Mouse (Mus musculus) heart, embryonic 14.5 days (tissue): ENCODE results near the gene Rai1. TPM values are rescaled to one million over a fixed set of nuclear protein-coding genes. Genes with fewer than 3 reads are reported as not detected.

Experiments
- ATAC-seq: fragments of 200-750 bp; cut with Nextera tagmentation; 2 replicates; pipeline ENCODE4 v1.8.0; 2017; ENCODE audit warnings: low read depth, moderate TSS enrichment; ENCODE audit not compliant: insufficient number of reproducible peaks, insufficient read depth, low FRiP score
- H3K27ac ChIP-seq, 2 experiments: fragments of 200-500 bp in 1 of 2; fragments of 300-500 bp in 1 of 2; sonication (generic) in 1 of 2; replicated peaks in 1 of 2; 2 replicates each; pipeline ENCODE4 v1.5.1; 2012 to 2014; ENCODE audit warnings: low read depth in 2 of 2, low read length in 2 of 2, control low read depth in 1 of 2, mild to moderate bottlenecking in 1 of 2, mixed read lengths in 1 of 2; ENCODE audit not compliant: control insufficient read depth in 1 of 2, insufficient read depth in 1 of 2
- H3K27me3 ChIP-seq: fragments of 300-500 bp; sonication (generic); 2 replicates; pipeline ENCODE4 v1.6.1; 2014; ENCODE audit warnings: mild to moderate bottlenecking, low read length, control low read depth; ENCODE audit not compliant: control insufficient read depth, insufficient read depth
- H3K36me3 ChIP-seq: fragments of 300-500 bp; sonication (generic); 2 replicates; pipeline ENCODE4 v1.6.1; 2014; ENCODE audit warnings: mild to moderate bottlenecking, control low read depth, low read length, mixed read lengths; ENCODE audit not compliant: control insufficient read depth, insufficient read depth
- H3K4me1 ChIP-seq, 2 experiments: fragments of 200-500 bp in 1 of 2; fragments of 300-500 bp in 1 of 2; sonication (generic) in 1 of 2; 2 replicates each; pipeline ENCODE4 v1.6.1; 2012 to 2014; ENCODE audit warnings: low read length in 2 of 2, control low read depth in 1 of 2, mixed read lengths in 1 of 2; ENCODE audit not compliant: control insufficient read depth in 2 of 2, insufficient read depth in 2 of 2
- H3K4me2 ChIP-seq: fragments of 300-500 bp; sonication (generic); 2 replicates; pipeline ENCODE4 v1.6.1; 2014; ENCODE audit warnings: mild to moderate bottlenecking, low read length
- H3K4me3 ChIP-seq, 2 experiments: fragments of 200-500 bp in 1 of 2; fragments of 300-500 bp in 1 of 2; sonication (generic) in 1 of 2; 2 replicates each; pipeline ENCODE4 v1.5.1; 2012 to 2014; ENCODE audit warnings: low read length in 2 of 2, mild to moderate bottlenecking in 2 of 2, control low read depth in 1 of 2, low read depth in 1 of 2, moderate library complexity in 1 of 2; ENCODE audit not compliant: control insufficient read depth in 1 of 2, insufficient read depth in 1 of 2
- H3K9ac ChIP-seq: fragments of 300-500 bp; sonication (generic); 2 replicates; pipeline ENCODE4 v1.6.1; 2014; ENCODE audit warnings: mild to moderate bottlenecking, low read length
- H3K9me3 ChIP-seq: fragments of 300-500 bp; sonication (generic); 2 replicates; pipeline ENCODE4 v1.6.1; 2016; ENCODE audit warnings: low read length, control low read depth; ENCODE audit not compliant: control insufficient read depth
- WGBS: fragments of 180-500 bp; shearing (Covaris S2); extraction: QIAGEN DNeasy Blood & Tissue Kit; methylation state at CpG from one replicate; pipeline ENCODE4 v1.1.7; 2014; 5-methylcytosine and 5-hydroxymethylcytosine counted together
- polyA plus RNA-seq: library from polyadenylated mRNA; unstranded; fragments of >200 nt; fragmentation: Nextera tagmentation; extraction: Ambion mirVana; gene quantifications from 2 replicates; pipeline ENCODE4 v1.2.1, GENCODE M21; 2014

The Rai1 gene
- 17.3 and 19.0 TPM in 2 replicates for polyA plus RNA-seq

GRCm38 (mm10) chr11:60104810-60105592, at the start of gene Rai1:
Gene Rai1, plus strand, starts transcription at chr11:60105013.
- Histone ChIP-seq H3K36me3 (no peaks in the 10 kb centered on the region), H3K4me3 (peak within 1 kb of the TSS; percentile 82 to 98), H3K4me2 (peak within 1 kb of the TSS; percentile 88), H3K27ac (peak within 1 kb of the TSS; percentile 93 to 99), H3K9ac (peak within 1 kb of the TSS; percentile 100), H3K4me1 (peaks cover 30 to 50% of the 10 kb centered on the region in 2 experiments), H3K27me3 (no peaks in the 10 kb centered on the region), H3K9me3 (no peaks in the 10 kb centered on the region)
- WGBS, result under 1% methylated on average over 78 of the region's 105 CpGs
- ATAC-seq, result peak; percentile 61

- H3K27me3 ChIP-seq, result no peaks in the 10 kb centered on the region
- peaks cover 0 to 2% of the 10 kb centered on the region in 2 experiments; a peak in 1 of 4 replicates for H3K4me1 ChIP-seq
- WGBS, result 70% methylated on average over 6 of the region's 6 CpGs
- ATAC-seq, result no peak
- no peak overlapping the region for H3K9ac ChIP-seq
- H3K4me3 ChIP-seq, result no peak overlapping the region
- no peak overlapping the region for H3K27ac ChIP-seq
- H3K36me3 ChIP-seq, result no peaks in the 10 kb centered on the region
- no peaks in the 10 kb centered on the region for H3K9me3 ChIP-seq
- no peak overlapping the region for H3K4me2 ChIP-seq
These were observed 48.3 kb upstream of the Rai1 start for GRCm38 (mm10) chr11:60056520-60056919.

- ATAC-seq, result no peak
These were observed 46.8 kb upstream of the Rai1 start for GRCm38 (mm10) chr11:60057987-60058386.

GRCm38 (mm10) chr11:60058441-60058840, 46.4 kb upstream of the Rai1 start:
- H3K36me3 ChIP-seq, result no peaks in the 10 kb centered on the region
- no peak for ATAC-seq
- WGBS, result 61% methylated on average over 10 of the region's 10 CpGs
- no peak overlapping the region for H3K4me2 ChIP-seq
- no peaks in the 10 kb centered on the region for H3K9me3 ChIP-seq
- no peaks in the 10 kb centered on the region for H3K27me3 ChIP-seq
- H3K27ac ChIP-seq, result no peak overlapping the region
- no peak overlapping the region for H3K4me3 ChIP-seq
- peaks cover 0 to 2% of the 10 kb centered on the region in 2 experiments; a peak in 1 of 4 replicates for H3K4me1 ChIP-seq
- H3K9ac ChIP-seq, result no peak overlapping the region

More at GRCm38 (mm10) chr11:60057987-60058386, 46.8 kb upstream of the Rai1 start:
- 49% methylated on average over 2 of the region's 2 CpGs for WGBS
- no peaks in the 10 kb centered on the region for H3K9me3 ChIP-seq
- peaks cover 0 to 2% of the 10 kb centered on the region in 2 experiments; a peak in 1 of 4 replicates for H3K4me1 ChIP-seq
- H3K4me3 ChIP-seq, result no peak overlapping the region
- H3K4me2 ChIP-seq, result no peak overlapping the region
- H3K9ac ChIP-seq, result no peak overlapping the region
- no peaks in the 10 kb centered on the region for H3K27me3 ChIP-seq
- no peak overlapping the region for H3K27ac ChIP-seq
- no peaks in the 10 kb centered on the region for H3K36me3 ChIP-seq

- H3K9ac ChIP-seq, result no peak overlapping the region
- H3K36me3 ChIP-seq, result no peaks in the 10 kb centered on the region
- no peaks in the 10 kb centered on the region for H3K27me3 ChIP-seq
- no peak overlapping the region for H3K4me3 ChIP-seq
- WGBS, result 94% methylated on average over 2 of the region's 2 CpGs
- H3K4me1 ChIP-seq, result peaks cover 0 to 2% of the 10 kb centered on the region in 2 experiments; a peak in 1 of 4 replicates
- no peak overlapping the region for H3K27ac ChIP-seq
- no peaks in the 10 kb centered on the region for H3K9me3 ChIP-seq
- no peak for ATAC-seq
- no peak overlapping the region for H3K4me2 ChIP-seq
These were observed 44.8 kb upstream of the Rai1 start for GRCm38 (mm10) chr11:60060026-60060425.

GRCm38 (mm10) chr11:60061504-60062006, 43.3 kb upstream of the Rai1 start:
- ATAC-seq, result no peak
- no peaks in the 10 kb centered on the region for H3K36me3 ChIP-seq
- 77% methylated on average over 4 of the region's 4 CpGs for WGBS
- peaks cover 0 to 2% of the 10 kb centered on the region in 2 experiments; a peak in 1 of 4 replicates for H3K4me1 ChIP-seq
- no peak overlapping the region for H3K9ac ChIP-seq
- no peak overlapping the region for H3K4me2 ChIP-seq
- H3K4me3 ChIP-seq, result no peak overlapping the region
- no peaks in the 10 kb centered on the region for H3K27me3 ChIP-seq
- H3K27ac ChIP-seq, result no peak overlapping the region
- no peaks in the 10 kb centered on the region for H3K9me3 ChIP-seq

- no peaks in the 10 kb centered on the region for H3K9me3 ChIP-seq
- ATAC-seq, result no peak
- WGBS, result 76% methylated on average over 1 of the region's 1 CpGs
- no peak overlapping the region for H3K27ac ChIP-seq
- no peak overlapping the region for H3K9ac ChIP-seq
- H3K27me3 ChIP-seq, result no peaks in the 10 kb centered on the region
- no peak overlapping the region for H3K4me2 ChIP-seq
- no peaks in the 10 kb centered on the region for H3K36me3 ChIP-seq
- H3K4me3 ChIP-seq, result no peak overlapping the region
- H3K4me1 ChIP-seq, result no peaks in the 10 kb centered on the region
These were observed 39.5 kb upstream of the Rai1 start for GRCm38 (mm10) chr11:60065267-60065666.
